Mouse (Mus musculus) forebrain, embryonic 15.5 days (tissue): ENCODE data around the gene Asb5. TPM values are rescaled to one million over a fixed set of nuclear protein-coding genes. Genes with fewer than 3 reads are reported as not detected.

Experiments used
- ATAC-seq: fragments of 200-750 bp; cut with Nextera tagmentation; replicated peaks from 2 replicates; pipeline ENCODE4 v1.8.0; 2017; ENCODE audit warnings: mild to moderate bottlenecking, moderate TSS enrichment, moderate library complexity
- H3K27ac ChIP-seq: fragments of 300-500 bp; sonication (generic); replicated peaks from 2 replicates; pipeline ENCODE4 v1.5.1; 2015; ENCODE audit warnings: mild to moderate bottlenecking, inconsistent platforms
- H3K27me3 ChIP-seq: fragments of 300-500 bp; sonication (generic); 2 replicates; pipeline ENCODE4 v1.6.1; 2015; ENCODE audit warnings: inconsistent platforms
- H3K36me3 ChIP-seq: fragments of 300-500 bp; sonication (generic); 2 replicates; pipeline ENCODE4 v1.6.1; 2015; ENCODE audit warnings: mild to moderate bottlenecking, inconsistent platforms
- H3K4me1 ChIP-seq: fragments of 300-500 bp; sonication (generic); 2 replicates; pipeline ENCODE4 v1.6.1; 2015; ENCODE audit warnings: inconsistent platforms
- H3K4me2 ChIP-seq: fragments of 300-500 bp; sonication (generic); replicated peaks from 2 replicates; pipeline ENCODE4 v1.6.1; 2015; ENCODE audit warnings: mild to moderate bottlenecking, inconsistent platforms
- H3K4me3 ChIP-seq: fragments of 300-500 bp; sonication (generic); 2 replicates; pipeline ENCODE4 v1.5.1; 2015; ENCODE audit warnings: mild to moderate bottlenecking, inconsistent platforms
- H3K9ac ChIP-seq: fragments of 300-500 bp; sonication (generic); replicated peaks from 2 replicates; pipeline ENCODE4 v1.6.1; 2015; ENCODE audit warnings: mild to moderate bottlenecking, inconsistent platforms
- H3K9me3 ChIP-seq: fragments of 300-500 bp; sonication (generic); 2 replicates; pipeline ENCODE4 v1.6.1; 2016; ENCODE audit warnings: inconsistent platforms
- WGBS: fragments of 180-500 bp; shearing (Covaris S2); methylation state at CpG from one replicate; pipeline ENCODE4 v1.1.7; 2015; ENCODE audit warnings: mixed read lengths; 5-methylcytosine and 5-hydroxymethylcytosine counted together
- polyA plus RNA-seq: library from polyadenylated mRNA; unstranded; fragments of >200 nt; fragmentation: Nextera tagmentation; extraction: Ambion mirVana; gene quantifications from 2 replicates; pipeline ENCODE4 v1.2.1, GENCODE M21; 2015

The Asb5 gene
- polyA plus RNA-seq, 1 experiment from 2014 or later, result 6.1 TPM

DNA sequence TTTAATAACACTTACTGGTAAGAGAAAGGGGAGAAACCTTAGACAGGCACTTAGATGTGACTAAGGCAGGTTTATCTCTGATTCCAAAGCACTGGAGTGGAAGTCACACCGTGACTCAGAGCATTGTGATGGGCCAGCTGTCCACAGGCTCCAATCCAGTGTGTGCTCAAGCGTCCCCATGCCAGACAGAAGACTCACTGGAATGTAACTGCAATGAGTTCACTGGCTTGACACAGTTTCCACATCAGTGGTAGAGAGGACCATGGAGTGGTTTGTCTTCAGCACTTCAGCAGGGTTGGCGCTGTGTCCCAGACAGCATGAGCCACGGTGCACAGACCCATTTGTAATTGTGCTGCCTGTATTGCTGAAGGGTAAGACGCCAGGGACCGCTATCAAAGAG is 19.0 kb downstream of the Asb5 start:
- no peaks in the 10 kb centered on the region for H3K9me3 ChIP-seq
- no peaks in the 10 kb centered on the region for H3K4me1 ChIP-seq
- no peak overlapping the region for H3K4me2 ChIP-seq
- H3K36me3 ChIP-seq, result no peaks in the 10 kb centered on the region
- no peak overlapping the region for H3K4me3 ChIP-seq
- no peak overlapping the region for H3K9ac ChIP-seq
- no peak overlapping the region for H3K27ac ChIP-seq
- no peak for ATAC-seq
- H3K27me3 ChIP-seq, result no peaks in the 10 kb centered on the region
- 79% methylated on average over 6 of the region's 6 CpGs for WGBS

- Histone ChIP-seq H3K9me3 (no peaks in the 10 kb centered on the region), H3K27ac (no peak overlapping the region), H3K27me3 (no peaks in the 10 kb centered on the region), H3K9ac (no peak overlapping the region), H3K4me3 (no peak overlapping the region), H3K4me1 (no peaks in the 10 kb centered on the region), H3K4me2 (no peak overlapping the region), H3K36me3 (no peaks in the 10 kb centered on the region)
- 96% methylated on average over 12 of the region's 12 CpGs for whole genome bisulfite sequencing
- ATAC-seq, result no peak
Measured at GRCm38 (mm10) chr8:54550026-54550574, 20.7 kb downstream of the Asb5 start.

GRCm38 (mm10) chr8:54554921-54555320 is 25.5 kb downstream of the Asb5 start:
- Histone ChIP-seq H3K9me3 (no peaks in the 10 kb centered on the region), H3K4me1 (no peaks in the 10 kb centered on the region), H3K36me3 (no peaks in the 10 kb centered on the region), H3K9ac (no peak overlapping the region), H3K4me2 (no peak overlapping the region), H3K4me3 (no peak overlapping the region), H3K27me3 (no peaks in the 10 kb centered on the region), H3K27ac (no peak overlapping the region)
- ATAC-seq, result no peak
- WGBS, result 86% methylated on average over 2 of the region's 2 CpGs

DNA sequence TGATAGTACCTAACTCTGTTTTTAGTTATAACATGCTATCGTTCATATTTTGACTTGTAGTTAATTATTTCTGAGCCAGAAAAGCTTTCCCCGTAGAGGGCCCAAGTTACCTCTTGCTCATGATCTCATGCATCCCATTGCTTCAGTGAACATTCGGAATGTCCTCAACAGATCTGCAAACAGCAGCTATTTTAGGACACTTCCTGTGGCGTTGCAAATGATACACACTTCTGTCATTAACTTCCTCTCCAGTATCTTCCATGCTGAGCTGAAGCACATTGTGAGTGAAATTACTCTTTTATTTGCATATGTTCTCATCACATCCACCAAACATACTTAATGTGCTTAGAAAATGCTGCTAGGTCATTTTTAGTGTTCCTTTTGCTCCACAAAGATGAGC is 32.8 kb downstream of the Asb5 start:
- Histone ChIP-seq H3K27me3 (no peaks in the 10 kb centered on the region), H3K4me2 (no peak overlapping the region), H3K9ac (no peak overlapping the region), H3K9me3 (no peaks in the 10 kb centered on the region), H3K36me3 (no peaks in the 10 kb centered on the region), H3K4me1 (no peaks in the 10 kb centered on the region), H3K27ac (no peak overlapping the region), H3K4me3 (no peak overlapping the region)
- 84% methylated on average over 4 of the region's 4 CpGs for WGBS
- ATAC-seq, result no peak

DNA sequence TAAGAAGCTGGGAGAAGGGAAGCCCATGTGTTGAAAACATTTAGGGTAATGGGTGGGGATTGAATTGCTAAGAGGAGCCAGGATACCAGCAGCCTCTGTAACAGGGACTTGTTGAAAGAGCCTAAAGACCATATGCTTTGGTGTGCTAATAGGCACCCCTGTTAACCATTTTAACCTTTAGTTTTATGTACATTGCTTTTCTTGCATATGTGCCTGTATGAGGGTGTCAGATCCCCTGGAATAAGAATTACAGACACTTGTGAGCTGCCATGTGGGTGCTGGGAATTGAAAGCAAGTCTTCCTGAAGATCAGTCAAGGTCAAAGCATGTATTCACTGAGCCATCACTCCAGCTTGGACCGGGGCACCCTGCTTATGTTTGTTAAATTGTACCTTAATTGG is 35.8 kb downstream of the Asb5 start:
- H3K36me3 ChIP-seq, result no peaks in the 10 kb centered on the region
- no peaks in the 10 kb centered on the region for H3K27me3 ChIP-seq
- no peaks in the 10 kb centered on the region for H3K9me3 ChIP-seq
- no peak overlapping the region for H3K4me2 ChIP-seq
- WGBS, result 81% methylated on average over 1 of the region's 1 CpGs
- no peak overlapping the region for H3K4me3 ChIP-seq
- no peak for ATAC-seq
- no peaks in the 10 kb centered on the region for H3K4me1 ChIP-seq
- no peak overlapping the region for H3K9ac ChIP-seq
- H3K27ac ChIP-seq, result no peak overlapping the region

- H3K9me3 ChIP-seq, result no peaks in the 10 kb centered on the region
- no peaks in the 10 kb centered on the region for H3K36me3 ChIP-seq
- no peak overlapping the region for H3K4me2 ChIP-seq
- no peaks in the 10 kb centered on the region for H3K4me1 ChIP-seq
- no peak overlapping the region for H3K9ac ChIP-seq
- no peaks in the 10 kb centered on the region for H3K27me3 ChIP-seq
- no peak overlapping the region for H3K4me3 ChIP-seq
- 89% methylated on average over 7 of the region's 7 CpGs for WGBS
- ATAC-seq, result no peak
- no peak overlapping the region for H3K27ac ChIP-seq
Measured at GRCm38 (mm10) chr8:54565603-54566260, 36.4 kb downstream of the Asb5 start.

DNA sequence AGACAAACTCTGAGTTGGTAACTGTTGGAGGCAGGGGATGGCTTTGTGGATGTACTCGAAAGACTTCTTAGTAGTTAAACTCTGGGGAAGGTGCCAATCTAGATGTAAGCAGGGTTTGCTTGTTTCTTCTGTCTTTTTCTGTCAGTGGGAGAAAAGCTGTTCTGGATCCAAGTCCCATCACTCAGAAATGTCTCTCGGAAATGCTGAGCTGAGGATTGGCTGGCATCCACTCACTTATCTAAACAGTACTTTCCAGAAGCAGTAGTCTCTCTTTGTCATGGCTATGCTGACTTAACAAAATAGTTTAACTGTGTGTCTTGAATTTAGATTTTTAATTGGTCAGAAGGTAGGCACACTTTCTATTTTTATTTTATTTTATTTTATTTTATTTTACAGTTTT is 37.8 kb downstream of the Asb5 start:
- Histone ChIP-seq H3K27me3 (no peaks in the 10 kb centered on the region), H3K36me3 (no peaks in the 10 kb centered on the region), H3K27ac (no peak overlapping the region), H3K4me3 (no peak overlapping the region), H3K9me3 (no peaks in the 10 kb centered on the region), H3K9ac (no peak overlapping the region), H3K4me1 (no peaks in the 10 kb centered on the region), H3K4me2 (no peak overlapping the region)
- no peak for ATAC-seq
- WGBS, result 41% methylated on average over 2 of the region's 2 CpGs

DNA sequence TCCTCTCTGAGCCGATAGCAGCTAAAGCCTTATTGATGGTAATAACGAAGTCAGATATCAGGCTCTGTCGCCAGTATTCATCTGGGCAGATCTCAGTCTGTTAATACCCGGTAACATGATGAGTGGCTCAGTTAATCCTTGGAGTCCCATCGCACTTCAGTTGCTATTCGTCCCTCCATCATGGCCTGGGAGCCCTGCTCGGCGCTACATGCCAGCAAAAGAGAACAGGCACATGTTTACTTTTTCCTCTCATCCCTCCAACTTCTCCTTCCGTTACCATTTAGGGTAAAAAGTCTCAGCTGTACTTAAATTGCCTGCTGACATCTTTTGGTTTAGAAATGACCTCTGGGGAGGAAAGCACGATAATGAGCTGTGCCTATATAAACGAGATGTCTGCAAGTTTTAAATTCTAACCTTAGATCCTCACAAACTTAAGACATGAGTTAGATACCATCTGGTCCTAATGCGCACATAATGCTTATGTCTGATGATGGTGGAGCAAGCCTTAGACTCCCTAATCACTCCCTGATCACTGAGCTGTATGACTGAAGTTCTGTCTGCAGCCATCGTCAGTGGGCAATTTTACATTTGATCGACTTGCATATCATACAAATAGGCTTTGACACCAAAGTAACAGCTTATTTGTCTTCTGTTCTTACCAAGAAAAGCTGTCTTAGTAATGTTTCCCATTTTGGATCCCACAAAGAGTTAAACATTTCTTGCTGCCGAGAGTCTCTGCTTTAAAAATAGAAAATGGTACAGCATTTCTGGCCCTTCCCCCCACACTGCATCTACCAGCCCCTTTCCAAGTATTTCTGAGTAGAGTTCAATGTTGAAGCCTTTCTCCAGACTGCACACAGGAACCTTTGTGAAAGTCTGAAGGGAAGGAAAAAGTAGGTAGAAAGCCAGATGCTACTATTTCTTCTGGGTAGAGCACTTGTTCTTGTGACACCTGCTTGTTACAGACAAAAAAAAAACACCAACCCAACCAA is 41.5 kb downstream of the Asb5 start:
- WGBS, result 67% methylated on average over 15 of the region's 15 CpGs
- Histone ChIP-seq H3K4me2 (no peak overlapping the region), H3K4me1 (no peaks in the 10 kb centered on the region), H3K4me3 (no peak overlapping the region), H3K27ac (no peak overlapping the region), H3K9ac (no peak overlapping the region), H3K9me3 (no peaks in the 10 kb centered on the region), H3K27me3 (no peaks in the 10 kb centered on the region), H3K36me3 (no peaks in the 10 kb centered on the region)
- no peak for ATAC-seq

DNA sequence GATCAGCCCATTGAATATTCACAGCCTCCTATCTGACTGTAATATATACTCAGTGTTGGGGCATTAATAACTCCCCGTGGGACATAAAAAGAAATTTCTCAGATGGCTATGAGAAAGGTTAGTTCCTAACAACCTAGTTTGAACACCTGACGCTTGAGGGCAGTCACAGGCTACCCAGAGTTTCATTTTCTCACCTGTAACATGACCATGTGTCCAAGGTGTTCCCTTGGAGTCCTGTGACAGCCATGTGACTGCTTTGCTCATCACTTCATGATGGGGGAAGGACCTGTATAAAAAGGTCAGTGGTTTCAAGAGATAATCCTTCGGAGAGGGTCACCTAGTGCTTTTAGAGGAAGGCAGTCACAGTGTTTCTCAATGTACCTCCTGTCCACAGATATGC is 52.1 kb downstream of the Asb5 start:
- H3K4me3 ChIP-seq, result no peak overlapping the region
- no peak overlapping the region for H3K4me2 ChIP-seq
- H3K9me3 ChIP-seq, result no peaks in the 10 kb centered on the region
- no peaks in the 10 kb centered on the region for H3K27me3 ChIP-seq
- H3K4me1 ChIP-seq, result no peaks in the 10 kb centered on the region
- no peak overlapping the region for H3K27ac ChIP-seq
- ATAC-seq, result no peak
- no peaks in the 10 kb centered on the region for H3K36me3 ChIP-seq
- WGBS, result 85% methylated on average over 3 of the region's 3 CpGs
- H3K9ac ChIP-seq, result no peak overlapping the region

DNA sequence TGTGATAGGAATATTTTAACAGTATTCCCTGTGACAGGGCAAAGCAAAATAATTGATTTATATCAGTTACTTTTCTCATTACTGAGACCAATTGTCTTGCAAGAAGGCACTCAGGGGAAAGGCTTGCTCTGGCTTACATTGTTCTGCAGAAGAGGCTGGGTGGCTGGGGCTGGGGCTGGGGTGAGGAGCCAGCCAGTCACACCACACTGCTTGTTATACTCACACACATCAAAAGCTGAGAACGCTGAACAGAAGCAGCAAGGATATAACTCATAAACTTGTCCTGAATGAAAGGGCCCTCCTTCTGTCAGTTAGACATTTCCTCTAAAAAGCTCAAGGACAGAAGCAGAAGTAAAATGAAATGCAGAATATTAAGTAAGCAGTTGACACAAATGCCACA is 53.5 kb downstream of the Asb5 start:
- 38% methylated on average over 1 of the region's 1 CpGs for WGBS
- H3K36me3 ChIP-seq, result no peaks in the 10 kb centered on the region
- no peaks in the 10 kb centered on the region for H3K27me3 ChIP-seq
- H3K9me3 ChIP-seq, result no peaks in the 10 kb centered on the region
- no peak overlapping the region for H3K4me3 ChIP-seq
- no peak for ATAC-seq
- no peaks in the 10 kb centered on the region for H3K4me1 ChIP-seq
- H3K9ac ChIP-seq, result no peak overlapping the region
- no peak overlapping the region for H3K4me2 ChIP-seq
- no peak overlapping the region for H3K27ac ChIP-seq

- Histone ChIP-seq H3K9ac (no peak overlapping the region), H3K9me3 (no peaks in the 10 kb centered on the region), H3K4me1 (0 out of 2 replicates have a peak, but pooled peaks cover 6% of the 10 kb centered on the region), H3K27me3 (no peaks in the 10 kb centered on the region), H3K27ac (no peak overlapping the region), H3K4me2 (no peak overlapping the region), H3K4me3 (no peak overlapping the region), H3K36me3 (no peaks in the 10 kb centered on the region)
- whole genome bisulfite sequencing, result 69% methylated on average over 5 of the region's 5 CpGs
- ATAC-seq, result no peak
Measured at GRCm38 (mm10) chr8:54594634-54595033, 65.3 kb downstream of the Asb5 start.

DNA sequence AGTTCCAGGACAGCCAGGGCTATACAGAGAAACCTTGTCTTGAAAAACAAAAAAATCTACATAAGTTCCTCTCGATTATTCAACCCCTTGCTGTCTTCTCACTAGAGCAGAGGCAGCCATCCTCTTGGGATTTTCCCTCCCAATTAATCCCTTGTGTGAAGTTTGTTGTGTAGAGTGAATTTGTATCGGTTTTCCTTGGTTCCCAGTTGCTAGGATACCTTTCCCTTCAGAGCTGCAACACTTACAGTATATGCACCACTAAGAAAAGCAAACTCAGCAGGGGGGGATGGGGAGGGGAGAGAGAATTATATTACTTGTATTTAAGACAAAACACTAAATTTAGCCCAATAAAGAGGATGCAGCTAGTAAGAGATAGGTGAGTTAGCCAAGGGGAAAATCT is 66.7 kb downstream of the Asb5 start:
- no peaks in the 10 kb centered on the region for H3K27me3 ChIP-seq
- H3K4me3 ChIP-seq, result no peak overlapping the region
- no peak overlapping the region for H3K9ac ChIP-seq
- H3K9me3 ChIP-seq, result no peaks in the 10 kb centered on the region
- H3K4me2 ChIP-seq, result no peak overlapping the region
- 42% methylated on average over 2 of the region's 2 CpGs for WGBS
- H3K36me3 ChIP-seq, result no peaks in the 10 kb centered on the region
- ATAC-seq, result no peak; the same call in 1 of the 2 replicates
- H3K27ac ChIP-seq, result no peak overlapping the region
- H3K4me1 ChIP-seq, result peaks cover 14% of the 10 kb centered on the region
